Mouse (Mus musculus) hindbrain, embryonic 11.5 days (tissue): ENCODE data around the gene Pnn. TPM values are rescaled to one million over a fixed set of nuclear protein-coding genes. Genes with fewer than 3 reads are reported as not detected.

Experiments
- ATAC-seq: fragments of 200-750 bp; cut with Nextera tagmentation; 2 replicates; pipeline ENCODE4 v1.8.0; 2017; ENCODE audit warnings: mild to moderate bottlenecking, moderate TSS enrichment, moderate library complexity; ENCODE audit not compliant: low FRiP score
- DNase-seq: peaks from one replicate; pipeline ENCODE4 v3.0.0-alpha.2; 2015; ENCODE audit warnings: low spot score
- H3K27ac ChIP-seq: fragments of 300-500 bp; sonication (generic); 2 replicates; pipeline ENCODE4 v1.5.1; 2014; ENCODE audit warnings: mild to moderate bottlenecking, low read depth, low read length
- H3K27me3 ChIP-seq: fragments of 300-500 bp; sonication (generic); 2 replicates; pipeline ENCODE4 v1.6.1; 2014; ENCODE audit warnings: mild to moderate bottlenecking, low read length, moderate library complexity, mixed read lengths; ENCODE audit not compliant: control insufficient read depth, insufficient read depth
- H3K36me3 ChIP-seq: fragments of 300-500 bp; sonication (generic); 2 replicates; pipeline ENCODE4 v1.6.1; 2014; ENCODE audit warnings: mild to moderate bottlenecking, low read length, moderate library complexity, mixed read lengths; ENCODE audit not compliant: control insufficient read depth, insufficient read depth
- H3K4me1 ChIP-seq: fragments of 300-500 bp; sonication (generic); replicated peaks from 2 replicates; pipeline ENCODE4 v1.6.1; 2014; ENCODE audit warnings: low read length, mixed read lengths; ENCODE audit not compliant: control insufficient read depth, insufficient read depth
- H3K4me2 ChIP-seq: fragments of 300-500 bp; sonication (generic); replicated peaks from 2 replicates; pipeline ENCODE4 v1.6.1; 2014; ENCODE audit warnings: mild to moderate bottlenecking, low read depth, low read length
- H3K4me3 ChIP-seq: fragments of 300-500 bp; sonication (generic); 2 replicates; pipeline ENCODE4 v1.5.1; 2014; ENCODE audit warnings: low read depth, low read length
- H3K9ac ChIP-seq: fragments of 300-500 bp; sonication (generic); 2 replicates; pipeline ENCODE4 v1.6.1; 2014; ENCODE audit warnings: low read depth, low read length
- H3K9me3 ChIP-seq: fragments of 300-500 bp; sonication (generic); 2 replicates; pipeline ENCODE4 v1.6.1; 2016; ENCODE audit warnings: low read length; ENCODE audit not compliant: control insufficient read depth
- WGBS: fragments of 180-500 bp; shearing (Covaris S2); extraction: QIAGEN DNeasy Blood & Tissue Kit; methylation state at CpG from one replicate; pipeline ENCODE4 v1.1.7; 2014; 5-methylcytosine and 5-hydroxymethylcytosine counted together
- polyA plus RNA-seq: library from polyadenylated mRNA; unstranded; fragments of >200 nt; fragmentation: Nextera tagmentation; extraction: Ambion mirVana; gene quantifications from 2 replicates; pipeline ENCODE4 v1.2.1, GENCODE M21; 2014

Gene Pnn
- polyA plus RNA-seq, 1 experiment from 2014 or later: 107 TPM

DNA sequence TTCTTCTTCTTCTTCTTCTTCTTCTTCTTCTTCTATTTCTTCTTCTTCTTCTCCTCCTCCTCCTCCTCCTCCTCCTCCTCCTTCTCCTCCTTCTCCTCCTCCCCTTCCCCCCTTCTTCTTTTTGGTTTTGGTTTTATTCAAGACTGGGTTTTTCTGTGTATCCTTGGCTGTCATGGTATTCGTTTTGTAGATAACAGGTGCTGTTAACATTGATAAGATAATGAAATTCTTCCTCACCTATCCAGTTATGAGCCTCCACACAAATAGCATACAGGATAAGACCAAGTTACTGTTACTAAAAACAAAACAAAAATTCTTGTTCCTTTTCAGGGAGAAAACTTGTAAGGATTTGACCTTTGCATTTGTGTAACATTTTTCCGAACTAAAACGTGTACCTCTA is 908 bp upstream of the Pnn start:
- Histone ChIP-seq H3K36me3 (peaks cover 5% of the 10 kb centered on the region; the same call in 1 of the 2 replicates), H3K4me2 (peak overlapping the region; percentile 49), H3K4me1 (no peaks in the 10 kb centered on the region), H3K27me3 (no peaks in the 10 kb centered on the region), H3K9me3 (no peaks in the 10 kb centered on the region), H3K9ac (no peak overlapping the region), H3K27ac (no peak overlapping the region), H3K4me3 (no peak overlapping the region)
- DNase-seq (no peak), ATAC-seq (no peak)
- WGBS: 71% methylated on average over 3 of the region's 3 CpGs

DNA sequence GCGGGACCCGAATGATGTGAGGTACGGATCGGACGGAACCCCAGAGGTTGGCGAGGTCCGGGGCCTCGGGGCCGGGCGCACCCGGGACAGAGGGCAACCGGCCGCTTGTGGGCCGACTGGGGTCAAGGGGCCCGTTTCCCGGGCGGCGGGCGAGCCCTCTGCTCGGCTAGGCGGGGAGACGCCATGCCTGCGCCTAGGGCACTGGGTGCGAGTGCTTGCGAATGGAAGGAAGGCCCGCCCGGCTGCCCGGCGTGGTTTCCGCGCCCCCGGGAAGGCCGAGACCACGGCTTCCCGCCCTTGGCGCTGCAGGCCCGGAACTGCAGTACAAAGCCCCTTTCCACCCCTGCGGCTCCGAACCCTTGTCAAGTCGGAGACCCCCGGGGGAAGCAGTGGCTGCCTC is 411 bp downstream of the Pnn start:
- no peak; the same call in 1 of the 2 replicates for ATAC-seq
- WGBS: 0% methylated on average over 41 of the region's 41 CpGs
- H3K4me2 ChIP-seq: peak overlapping the region; percentile 70

DNA sequence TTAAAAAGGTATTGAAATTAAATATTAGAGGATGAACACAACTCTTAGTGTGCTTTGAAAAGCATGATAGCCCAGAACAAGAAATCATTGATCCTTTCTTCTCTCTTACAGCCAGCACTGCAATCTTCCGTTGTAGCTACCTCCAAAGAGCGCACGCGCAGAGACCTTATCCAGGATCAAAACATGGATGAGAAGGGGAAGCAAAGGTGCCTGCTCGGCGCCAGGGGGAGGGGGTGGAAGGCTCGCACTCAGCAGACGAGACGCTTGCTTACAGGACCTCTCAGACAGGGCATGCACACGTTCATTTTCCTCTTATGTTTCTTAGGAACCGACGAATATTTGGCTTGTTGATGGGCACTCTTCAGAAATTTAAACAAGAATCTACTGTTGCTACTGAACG is 2.1 kb downstream of the Pnn start:
- Histone ChIP-seq H3K9me3 (no peaks in the 10 kb centered on the region), H3K27ac (no peak overlapping the region), H3K4me1 (no peaks in the 10 kb centered on the region), H3K4me3 (no peak overlapping the region), H3K4me2 (no peak overlapping the region), H3K27me3 (no peaks in the 10 kb centered on the region), H3K36me3 (peaks cover 13% of the 10 kb centered on the region; the same call in 1 of the 2 replicates), H3K9ac (no peak overlapping the region)
- DNase-seq: no peak
- WGBS: 97% methylated on average over 13 of the region's 13 CpGs
- no peak for ATAC-seq

More for the DNA sequence above, 411 bp downstream of the Pnn start:
- H3K36me3 ChIP-seq: peaks cover 8% of the 10 kb centered on the region; the same call in 1 of the 2 replicates
- H3K9ac ChIP-seq: peak overlapping the region; percentile 95
- no peaks in the 10 kb centered on the region for H3K4me1 ChIP-seq
- H3K4me3 ChIP-seq: peak overlapping the region; percentile 98
- H3K27me3 ChIP-seq: no peaks in the 10 kb centered on the region
- peak; percentile 53 for DNase-seq
- no peaks in the 10 kb centered on the region for H3K9me3 ChIP-seq
- peak overlapping the region; percentile 85 for H3K27ac ChIP-seq

DNA sequence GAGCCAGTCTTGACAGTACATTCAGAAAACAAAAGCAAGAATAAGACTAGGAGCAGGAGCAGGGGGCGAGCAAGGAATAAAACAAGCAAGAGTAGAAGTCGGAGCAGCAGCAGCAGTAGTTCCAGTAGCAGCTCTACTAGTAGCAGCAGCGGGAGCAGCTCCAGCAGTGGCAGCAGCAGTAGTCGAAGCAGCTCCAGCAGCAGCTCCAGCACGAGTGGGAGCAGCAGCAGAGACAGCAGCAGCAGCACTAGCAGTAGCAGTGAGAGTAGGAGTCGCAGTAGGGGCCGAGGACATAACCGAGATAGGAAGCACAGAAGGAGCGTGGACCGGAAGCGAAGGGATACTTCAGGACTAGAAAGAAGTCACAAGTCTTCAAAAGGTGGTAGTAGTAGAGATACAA is 5.6 kb downstream of the Pnn start:
- no peak for ATAC-seq
- no peaks in the 10 kb centered on the region for H3K9me3 ChIP-seq
- H3K4me1 ChIP-seq: no peaks in the 10 kb centered on the region
- H3K4me3 ChIP-seq: no peak overlapping the region
- no peak overlapping the region for H3K27ac ChIP-seq
- H3K27me3 ChIP-seq: no peaks in the 10 kb centered on the region
- no peak for DNase-seq
- H3K4me2 ChIP-seq: no peak overlapping the region
- WGBS: 88% methylated on average over 11 of the region's 11 CpGs
- H3K9ac ChIP-seq: no peak overlapping the region
- peaks cover 13% of the 10 kb centered on the region; the same call in 1 of the 2 replicates for H3K36me3 ChIP-seq

DNA sequence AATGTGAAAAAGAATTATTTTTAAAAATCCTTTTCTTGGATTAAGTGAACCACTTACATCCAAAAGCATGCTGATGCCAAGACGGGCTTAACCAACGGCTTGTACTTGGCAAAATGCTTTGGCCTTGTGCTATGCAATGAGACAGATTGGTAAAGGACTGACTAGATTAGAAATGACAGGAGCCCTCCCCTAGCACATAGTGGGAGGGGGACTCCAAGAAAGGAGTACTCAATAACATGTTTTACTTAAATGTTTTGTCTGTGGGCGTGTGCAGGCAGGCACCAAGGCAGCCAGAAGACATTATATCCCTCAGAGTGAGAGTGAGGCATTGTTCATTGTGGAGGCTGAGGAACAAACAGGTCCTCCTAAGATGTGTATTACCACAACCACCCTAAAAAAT is 7.4 kb downstream of the Pnn start:
- Histone ChIP-seq H3K9ac (no peak overlapping the region), H3K27ac (no peak overlapping the region), H3K4me3 (no peak overlapping the region), H3K4me1 (no peaks in the 10 kb centered on the region), H3K9me3 (no peaks in the 10 kb centered on the region), H3K27me3 (no peaks in the 10 kb centered on the region), H3K36me3 (peaks cover 8% of the 10 kb centered on the region; the same call in 1 of the 2 replicates), H3K4me2 (no peak overlapping the region)
- ATAC-seq (no peak), DNase-seq (no peak)
- 89% methylated on average over 3 of the region's 3 CpGs for WGBS

DNA sequence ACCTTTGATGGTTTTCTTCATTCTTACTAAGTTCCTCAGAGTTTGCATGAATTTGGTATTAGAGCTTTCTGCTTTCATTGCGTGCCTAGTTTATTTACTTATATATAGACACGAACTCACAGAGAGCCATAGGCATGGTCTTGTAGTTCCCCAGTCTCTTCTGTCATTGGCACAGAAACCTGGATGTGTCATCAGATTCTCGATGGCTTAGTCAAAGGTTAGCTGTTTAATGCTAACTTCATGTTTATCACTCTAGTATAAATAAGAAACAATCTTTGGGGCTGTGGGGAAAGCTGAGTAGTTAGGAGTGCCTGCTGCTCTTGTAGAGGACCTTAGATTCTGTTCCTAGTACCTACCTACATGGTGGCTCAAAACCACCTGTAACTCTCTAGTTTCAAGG is 10.3 kb downstream of the Pnn start:
- Histone ChIP-seq H3K4me1 (no peaks in the 10 kb centered on the region), H3K9me3 (no peaks in the 10 kb centered on the region), H3K27ac (no peak overlapping the region), H3K27me3 (no peaks in the 10 kb centered on the region), H3K9ac (no peak overlapping the region), H3K36me3 (peaks cover 6% of the 10 kb centered on the region; the same call in 1 of the 2 replicates), H3K4me3 (no peak overlapping the region), H3K4me2 (no peak overlapping the region)
- ATAC-seq (no peak), DNase-seq (no peak)
- WGBS: 90% methylated on average over 3 of the region's 3 CpGs

DNA sequence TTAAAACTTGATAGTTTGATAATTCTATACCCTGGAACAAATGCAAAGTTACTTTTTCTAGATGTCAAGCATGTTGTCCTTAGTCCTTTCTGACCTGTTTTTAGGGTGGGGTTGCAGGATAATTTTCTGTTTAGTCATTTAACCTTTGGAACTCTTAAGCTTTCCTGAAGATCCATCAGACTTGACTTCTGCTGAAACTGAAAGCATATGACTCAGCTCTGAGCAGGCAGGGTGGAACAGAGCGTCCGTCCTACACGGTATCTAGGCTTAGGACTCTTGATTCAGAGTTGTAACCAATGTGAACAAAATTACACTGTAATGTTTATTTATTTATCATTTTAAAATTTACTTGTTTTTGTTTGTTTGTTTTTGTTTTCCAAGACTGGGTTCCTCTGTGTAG is 11.2 kb downstream of the Pnn start:
- WGBS: 93% methylated on average over 3 of the region's 3 CpGs
- ATAC-seq (no peak), DNase-seq (no peak)
- Histone ChIP-seq H3K27ac (no peak overlapping the region), H3K4me3 (no peak overlapping the region), H3K36me3 (no peaks in the 10 kb centered on the region), H3K9me3 (no peaks in the 10 kb centered on the region), H3K9ac (no peak overlapping the region), H3K27me3 (no peaks in the 10 kb centered on the region), H3K4me2 (no peak overlapping the region), H3K4me1 (no peaks in the 10 kb centered on the region)

DNA sequence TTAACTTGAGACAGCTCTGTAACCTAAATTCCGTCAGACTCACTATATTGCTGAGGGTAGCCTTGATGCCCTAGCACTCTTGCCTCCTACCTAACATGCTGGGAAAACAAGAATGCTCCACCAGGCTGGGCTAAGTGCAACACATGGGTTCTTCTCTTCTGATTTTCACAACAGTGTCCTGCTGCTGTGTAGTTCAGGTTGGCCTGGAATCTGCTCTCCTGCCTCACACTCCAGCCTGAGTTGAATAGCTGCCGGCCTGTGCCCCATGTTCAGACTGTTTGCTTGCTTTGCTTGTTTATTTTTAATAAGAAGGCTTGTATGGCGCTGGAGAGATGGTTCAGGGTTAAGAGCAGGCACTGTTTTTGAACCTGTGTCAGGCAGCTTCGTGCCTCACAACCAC is 13.8 kb downstream of the Pnn start:
- Histone ChIP-seq H3K4me3 (no peak overlapping the region), H3K9ac (no peak overlapping the region), H3K36me3 (no peaks in the 10 kb centered on the region), H3K27me3 (no peaks in the 10 kb centered on the region), H3K4me2 (no peak overlapping the region), H3K9me3 (no peaks in the 10 kb centered on the region), H3K27ac (no peak overlapping the region), H3K4me1 (no peaks in the 10 kb centered on the region)
- no peak for ATAC-seq
- DNase-seq: no peak
- WGBS: 89% methylated on average over 4 of the region's 4 CpGs

DNA sequence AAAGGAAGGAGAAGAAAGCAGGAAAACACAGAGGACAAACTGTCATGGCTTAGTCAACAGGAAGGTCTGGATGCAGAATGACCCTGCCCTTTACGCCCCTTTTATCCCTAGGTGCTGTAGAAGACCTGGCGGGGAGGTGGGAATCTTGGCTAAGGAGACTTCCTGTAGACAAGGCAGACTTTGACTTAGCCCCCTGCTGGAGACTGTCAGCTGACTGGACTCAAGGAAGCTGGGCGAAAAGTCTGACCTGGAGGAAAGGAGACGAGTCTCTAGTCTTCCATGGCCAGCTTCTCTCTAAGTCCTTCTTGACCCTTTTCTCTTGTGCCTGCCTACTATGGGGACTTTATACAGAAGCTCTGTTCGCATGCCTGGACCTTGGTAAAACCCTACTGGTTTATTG is 17.8 kb downstream of the Pnn start:
- no peak overlapping the region for H3K4me2 ChIP-seq
- WGBS: 78% methylated on average over 5 of the region's 5 CpGs
- H3K36me3 ChIP-seq: no peaks in the 10 kb centered on the region
- no peak overlapping the region for H3K4me3 ChIP-seq
- no peaks in the 10 kb centered on the region for H3K4me1 ChIP-seq
- no peak for DNase-seq
- H3K9ac ChIP-seq: no peak overlapping the region
- no peak overlapping the region for H3K27ac ChIP-seq
- H3K27me3 ChIP-seq: no peaks in the 10 kb centered on the region
- ATAC-seq: no peak
- H3K9me3 ChIP-seq: no peaks in the 10 kb centered on the region
